Mouse (Mus musculus): ENCODE results near the gene Lingo3.

Lingo3 gene

DNA sequence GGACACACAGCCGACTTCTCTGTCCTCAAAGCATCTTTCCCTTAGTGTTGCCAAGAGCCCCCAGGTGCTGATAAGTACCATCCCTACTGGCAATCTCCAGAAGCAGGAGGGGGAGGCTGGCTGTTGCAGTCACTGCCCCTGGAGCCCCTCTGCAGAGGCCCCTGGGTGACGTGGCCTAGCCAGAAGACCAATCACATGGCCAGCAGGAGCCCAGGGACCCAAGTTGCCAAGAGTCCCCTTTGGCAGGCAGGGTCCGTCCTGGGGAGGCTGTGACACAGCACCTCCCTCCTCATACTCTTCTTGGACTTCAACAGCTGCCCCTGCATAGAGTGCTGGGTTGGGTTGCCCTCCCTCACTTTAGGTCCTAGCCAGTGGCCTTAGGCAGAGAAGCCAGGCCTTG lies 40.8 kb downstream of the Lingo3 start:
- DNase-seq (ENCODE audit: inconsistent age in 2 of 2, low spot score in 1 of 2), result no peak

DNA sequence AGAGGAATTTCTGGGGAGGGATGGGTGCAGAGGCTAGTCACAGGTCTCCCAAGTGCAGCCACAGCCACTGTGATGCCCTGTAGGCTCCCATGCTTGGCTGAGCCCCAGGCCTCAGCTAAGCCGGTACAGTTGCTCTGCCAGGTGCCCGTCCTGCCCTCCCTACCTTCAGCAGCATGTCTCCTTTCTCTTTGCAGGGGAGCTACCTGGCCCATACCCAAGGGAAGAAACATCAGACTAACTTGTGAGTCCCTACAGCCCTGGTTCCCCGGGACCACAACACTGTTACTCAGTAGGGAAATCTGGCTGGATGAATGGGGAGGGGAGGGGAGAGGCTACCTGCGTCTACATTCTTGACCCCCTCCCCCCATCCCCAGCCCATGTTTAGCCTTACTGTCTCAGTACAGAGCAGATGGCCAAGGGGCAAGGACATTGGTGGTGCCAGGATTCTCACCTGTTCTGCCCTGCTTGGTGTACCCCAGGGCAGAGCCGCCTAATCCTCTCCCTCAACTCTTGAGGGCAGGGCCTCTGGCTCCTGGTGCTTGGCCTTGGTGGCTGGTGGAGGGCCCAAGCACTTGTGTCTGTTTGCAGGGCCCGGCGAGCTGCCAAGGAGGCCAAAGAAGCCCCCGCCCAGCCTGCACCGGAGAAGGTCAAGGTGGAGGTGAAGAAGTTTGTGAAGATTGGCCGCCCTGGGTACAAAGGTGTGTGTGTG lies 41.5 kb downstream of the Lingo3 start:
- no peak for DNase-seq (ENCODE audit: inconsistent age in 2 of 2, low spot score in 1 of 2)

DNA sequence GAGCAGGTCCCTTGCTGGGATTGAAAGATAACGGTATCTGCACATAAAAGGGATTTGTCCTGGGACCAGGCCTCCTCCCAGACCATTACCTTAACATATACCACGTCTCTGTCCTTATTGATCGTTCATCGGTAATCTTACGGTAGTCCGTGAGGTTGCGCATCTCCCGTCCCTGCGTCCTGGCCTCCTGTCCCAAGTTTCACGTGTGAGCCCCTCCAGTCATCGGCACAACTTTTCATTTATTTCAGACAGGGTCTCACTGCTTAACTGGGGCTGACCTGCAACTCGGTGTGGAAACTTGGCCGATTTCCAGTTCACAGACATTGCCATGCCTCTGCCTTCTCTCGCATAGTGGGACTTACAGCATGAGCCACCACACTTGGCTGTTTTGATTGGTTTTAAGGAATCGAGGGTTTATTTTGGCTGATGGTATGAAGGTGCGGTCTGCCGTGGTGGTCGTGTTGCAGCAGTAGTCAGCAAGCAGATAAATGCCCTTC lies 44.7 kb downstream of the Lingo3 start:
- DNase-seq (ENCODE audit: inconsistent age in 2 of 2, low spot score in 1 of 2), result no peak

DNA sequence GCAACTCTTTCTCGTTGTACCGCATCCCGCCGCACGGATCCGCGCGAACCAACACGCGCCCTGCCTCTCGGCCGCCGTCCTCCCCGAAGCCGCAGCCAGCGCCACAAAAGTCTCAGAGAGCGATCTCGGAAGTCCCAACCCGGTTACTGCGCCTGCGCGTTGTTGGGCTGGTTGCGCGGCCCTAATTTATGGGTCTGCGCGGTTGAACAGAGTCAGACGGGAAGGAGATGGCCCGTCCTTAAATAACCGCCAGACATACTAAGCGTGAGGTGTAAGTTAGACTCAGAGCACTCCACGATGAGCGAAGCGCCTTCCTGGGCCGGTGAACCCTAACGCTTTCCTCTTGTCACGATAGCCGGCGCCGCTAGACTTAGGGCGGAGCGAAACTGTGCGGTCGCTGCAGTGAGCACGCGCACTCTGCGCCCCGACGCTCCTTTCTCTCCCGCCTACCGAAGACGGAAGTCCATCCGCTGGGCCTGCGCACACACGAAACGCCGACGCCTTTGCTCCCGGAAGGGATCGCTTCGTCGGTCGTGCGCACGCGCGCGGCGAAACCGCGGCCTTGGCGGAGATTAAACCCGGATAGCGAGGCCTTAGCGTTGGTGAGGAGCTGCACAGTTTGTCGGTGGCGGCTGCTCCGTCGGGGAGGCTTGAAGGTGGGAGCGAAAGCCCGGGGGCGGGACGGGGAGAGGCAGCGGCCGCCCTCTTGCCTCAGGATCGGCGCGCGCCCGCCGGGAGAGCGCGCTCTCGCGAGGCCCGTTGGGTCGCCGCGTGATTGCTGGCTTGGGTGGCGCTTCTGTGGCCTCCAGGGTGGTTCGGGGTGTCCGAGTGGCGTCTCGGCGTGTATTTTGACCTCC lies 45.5 kb downstream of the Lingo3 start, which contains the start of the genes Sf3a2 and Plekhj1:
TSS of gene Sf3a2 (plus strand) at position 49 of the 857 bp plus-strand sequence.
TSS of gene Plekhj1 (minus strand) at position 477 of the 857 bp plus-strand sequence.
- peak; percentile 97 to 99 for DNase-seq (ENCODE audit: inconsistent age in 2 of 2, low spot score in 1 of 2)

DNA sequence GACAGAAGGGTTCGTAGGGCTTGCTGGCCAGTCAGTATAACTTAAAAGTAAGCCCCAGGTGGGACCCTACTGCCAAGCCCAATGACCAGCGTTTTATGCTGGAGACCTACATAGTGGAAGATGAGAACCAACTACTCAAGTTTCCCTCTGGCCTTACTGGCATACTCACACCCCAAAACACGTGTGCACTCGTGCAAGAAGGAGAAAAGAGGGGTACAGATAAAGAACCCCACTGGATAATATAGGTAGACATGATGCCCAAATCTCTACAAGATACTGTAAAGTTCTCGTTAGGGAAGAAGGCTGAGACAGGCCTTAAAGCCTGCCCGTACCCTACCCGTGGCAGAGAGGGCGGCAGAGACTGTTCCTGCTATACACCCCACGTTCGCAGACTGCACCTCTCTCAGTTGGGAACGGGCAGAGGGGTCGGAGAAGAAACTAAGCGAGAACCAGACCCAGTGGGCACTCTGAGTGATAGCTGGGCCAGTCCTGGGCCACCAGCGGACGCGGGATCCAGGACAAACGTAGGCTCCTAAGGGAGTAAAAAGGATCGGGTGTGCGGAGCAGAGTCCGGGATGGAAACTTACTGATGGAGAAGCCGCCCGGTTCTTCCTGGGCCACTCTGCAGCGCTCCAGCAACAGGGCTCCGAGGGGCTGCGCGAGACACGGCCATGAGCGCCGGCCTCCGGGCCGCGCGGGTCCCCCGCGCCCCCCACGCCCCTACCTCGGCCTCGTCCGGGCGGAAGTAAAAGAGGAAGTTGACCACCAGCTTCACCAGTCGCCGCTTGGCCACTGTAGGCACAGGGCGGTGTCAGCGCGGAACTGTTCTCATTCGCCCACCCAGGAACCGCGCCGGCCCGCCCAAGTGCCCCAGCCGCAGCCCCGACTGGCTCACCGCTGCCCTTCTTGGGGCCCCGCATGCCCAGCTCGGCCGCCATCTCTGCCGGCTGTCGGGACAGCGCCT lies 46.4 kb downstream of the Lingo3 start:
- no peak for DNase-seq (ENCODE audit: inconsistent age in 2 of 2, low spot score in 1 of 2)

DNA sequence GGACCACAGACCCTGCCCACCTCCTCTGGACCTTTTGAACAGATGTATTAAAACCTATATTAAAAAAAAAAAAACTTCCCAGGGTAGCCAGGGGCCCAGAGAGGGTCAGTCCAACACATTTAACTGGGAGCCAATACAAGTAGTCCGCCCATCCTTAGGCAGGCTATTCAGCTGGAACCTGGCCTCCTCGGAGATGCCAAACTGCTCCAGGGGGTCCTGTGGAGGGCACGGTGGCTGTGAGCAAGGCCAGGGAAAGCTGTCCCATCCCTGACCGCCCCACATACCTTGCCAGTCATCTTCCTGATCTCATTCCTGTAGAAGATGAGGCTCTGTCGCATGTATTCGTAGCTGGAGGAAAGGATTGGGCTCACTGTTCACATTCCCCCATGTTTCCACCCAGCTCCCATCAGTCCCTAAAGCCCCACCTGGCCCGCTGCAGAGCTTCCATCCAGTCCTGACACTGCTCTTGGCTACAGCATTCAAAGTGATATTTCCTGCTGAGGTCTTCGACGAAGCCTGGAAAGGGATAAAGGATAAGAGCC lies 47.5 kb downstream of the Lingo3 start:
- no peak for DNase-seq (ENCODE audit: inconsistent age in 2 of 2, low spot score in 1 of 2)

DNA sequence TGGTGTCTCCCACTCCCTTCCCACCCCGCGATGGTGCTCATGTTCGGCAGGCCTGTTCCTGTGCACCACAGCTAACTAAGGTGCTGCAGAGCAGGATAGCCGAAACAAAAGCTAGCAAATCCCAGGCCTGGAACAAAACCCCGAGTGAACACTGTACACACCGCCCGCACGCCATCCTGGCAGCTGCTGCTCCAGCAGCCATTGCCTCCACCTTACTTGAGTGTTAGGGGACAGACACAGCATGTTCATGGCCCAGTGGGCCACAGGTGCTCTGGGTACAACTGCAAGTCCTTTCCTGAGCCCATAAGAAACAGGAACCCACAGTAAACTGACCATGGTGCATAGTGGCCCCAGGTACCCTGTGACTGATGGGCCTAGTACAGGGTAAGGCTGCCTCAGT lies 49.1 kb downstream of the Lingo3 start:
- DNase-seq (ENCODE audit: inconsistent age in 2 of 2, low spot score in 1 of 2), result no peak

DNA sequence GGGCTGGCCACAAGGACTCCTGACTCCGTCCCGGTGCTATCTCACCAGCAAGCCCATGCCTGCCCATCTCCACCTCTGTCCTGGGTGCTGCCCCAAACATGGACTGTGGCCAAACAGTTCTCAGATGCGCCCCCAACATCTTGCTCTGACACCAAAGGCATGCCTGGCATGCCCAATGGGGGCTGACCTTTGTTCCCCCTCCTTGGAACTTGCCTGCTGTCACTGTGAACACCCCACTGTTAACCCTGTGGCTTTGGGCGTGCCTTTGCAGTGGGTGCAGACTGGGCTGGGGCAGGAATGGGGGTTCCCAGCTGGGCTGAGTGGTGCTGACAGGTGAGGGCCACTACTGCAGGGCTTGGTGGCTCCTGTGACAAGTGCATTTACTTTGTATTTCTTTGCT lies 50.0 kb downstream of the Lingo3 start:
- DNase-seq (ENCODE audit: inconsistent age in 2 of 2, low spot score in 1 of 2), result no peak

DNA sequence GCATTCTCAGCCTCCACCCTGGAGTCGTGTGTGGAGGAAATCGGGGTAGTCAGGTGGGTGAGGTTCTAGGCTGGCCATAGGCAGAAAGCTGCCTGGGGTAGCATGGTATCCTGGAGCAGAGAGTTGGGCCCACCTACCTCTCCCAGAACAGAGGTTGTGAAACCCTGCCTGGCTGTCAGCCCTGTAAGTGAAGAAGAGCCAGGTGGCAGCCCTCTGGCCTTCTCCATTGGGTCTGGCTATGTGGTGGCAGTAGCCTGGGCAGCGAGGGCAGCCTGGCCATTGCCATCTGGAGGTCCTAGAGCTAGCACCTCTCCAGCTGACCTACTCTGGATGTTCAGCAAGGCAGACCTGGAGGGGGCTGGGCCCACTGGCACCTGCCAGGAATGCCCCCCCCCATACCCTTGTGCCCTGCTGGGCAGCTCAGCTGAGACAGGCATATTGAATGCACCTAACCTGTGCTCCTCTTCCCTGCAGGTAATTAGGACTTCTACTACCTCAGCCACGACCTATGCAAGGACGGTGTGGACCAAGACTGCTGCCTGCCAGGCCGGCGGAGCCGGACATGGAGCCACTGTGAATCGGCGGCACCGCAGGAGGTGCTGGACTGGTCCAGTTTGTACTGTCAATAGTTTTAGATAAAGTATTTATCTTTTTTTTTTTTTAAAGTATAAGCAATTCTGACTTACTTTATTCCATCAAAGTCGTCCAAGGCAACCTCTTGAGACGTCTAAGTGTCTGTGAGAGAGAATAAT lies 50.6 kb downstream of the Lingo3 start:
- no peak for DNase-seq (ENCODE audit: inconsistent age in 2 of 2, low spot score in 1 of 2)

DNA sequence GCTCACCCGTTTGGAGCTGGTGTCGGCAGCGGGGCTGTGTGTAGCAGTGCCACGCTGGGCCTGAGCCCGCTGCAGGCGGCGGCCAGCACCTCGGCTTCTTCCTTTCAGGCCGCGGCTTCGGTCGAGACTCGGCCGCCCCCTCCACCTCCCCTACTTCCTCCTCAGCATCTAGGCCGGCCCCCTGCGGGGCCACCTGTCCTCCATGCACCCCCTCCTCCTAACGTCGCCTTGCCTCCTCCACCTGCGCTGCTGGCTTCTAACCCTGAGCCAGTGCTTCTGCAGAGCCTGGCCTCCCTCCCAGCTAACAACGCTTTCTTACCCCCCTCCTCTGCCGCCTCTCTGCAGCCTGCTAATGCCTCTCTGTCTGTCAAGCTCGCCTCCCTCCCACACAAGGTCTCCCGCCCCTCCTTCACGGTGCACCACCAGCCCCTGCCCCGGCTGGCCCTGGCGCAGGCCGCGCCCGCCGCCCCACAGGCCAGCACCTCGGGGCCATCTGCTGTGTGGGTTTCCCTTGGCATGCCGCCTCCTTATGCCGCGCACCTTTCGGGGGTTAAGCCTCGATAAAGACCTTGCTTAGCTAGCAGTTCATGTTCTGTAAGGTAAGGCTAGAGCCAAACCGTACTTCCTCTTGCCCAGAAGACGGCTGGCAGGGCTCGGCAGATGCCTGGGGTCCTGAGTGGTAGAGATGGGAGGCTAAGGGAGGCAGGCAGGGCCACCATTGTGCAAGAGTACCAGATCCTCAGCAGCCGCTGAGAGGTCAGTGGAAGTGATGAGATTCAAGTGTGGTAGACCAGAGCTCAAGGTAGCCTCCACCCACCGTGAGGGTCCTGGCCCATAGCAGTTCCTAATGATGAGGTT lies 51.4 kb downstream of the Lingo3 start:
- peak in 1 of 2 experiments; percentile 51 for DNase-seq (ENCODE audit: inconsistent age in 2 of 2, low spot score in 1 of 2)

DNA sequence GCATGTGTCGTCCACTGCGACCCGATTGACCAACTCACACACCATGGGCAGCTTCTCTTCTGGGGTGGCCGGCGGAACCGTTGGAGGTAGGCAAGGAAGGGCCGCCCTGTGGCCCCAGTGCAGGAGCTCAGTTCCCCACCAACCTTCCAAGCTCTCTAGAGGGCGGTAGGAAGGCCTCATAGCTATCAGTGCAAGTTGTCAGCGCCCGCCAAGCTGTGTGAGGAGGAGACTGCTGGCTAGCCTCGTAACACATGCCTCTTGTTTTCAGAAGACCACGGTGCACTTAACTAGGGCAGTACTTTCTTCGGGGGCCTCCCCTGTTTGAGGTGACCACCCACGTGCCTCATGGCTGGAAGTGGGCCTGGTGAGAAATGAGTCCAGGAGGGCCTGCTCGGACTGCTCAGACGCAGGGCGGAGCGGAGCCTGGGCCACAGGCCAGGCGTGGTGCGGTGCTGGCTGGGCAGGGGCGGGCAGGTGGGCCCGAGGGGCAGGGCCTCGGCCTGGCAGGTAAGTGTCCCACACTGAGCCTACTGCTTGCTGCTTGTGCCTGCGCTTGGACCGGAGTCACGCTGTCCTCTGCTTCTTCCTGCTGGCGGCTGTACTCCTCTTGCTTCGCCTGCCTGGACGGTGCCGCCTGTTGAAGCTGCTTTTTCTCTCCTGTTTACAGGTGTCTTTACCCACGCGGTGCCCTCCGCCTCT lies 52.2 kb downstream of the Lingo3 start:
- no peak for DNase-seq (ENCODE audit: inconsistent age in 2 of 2, low spot score in 1 of 2)

DNA sequence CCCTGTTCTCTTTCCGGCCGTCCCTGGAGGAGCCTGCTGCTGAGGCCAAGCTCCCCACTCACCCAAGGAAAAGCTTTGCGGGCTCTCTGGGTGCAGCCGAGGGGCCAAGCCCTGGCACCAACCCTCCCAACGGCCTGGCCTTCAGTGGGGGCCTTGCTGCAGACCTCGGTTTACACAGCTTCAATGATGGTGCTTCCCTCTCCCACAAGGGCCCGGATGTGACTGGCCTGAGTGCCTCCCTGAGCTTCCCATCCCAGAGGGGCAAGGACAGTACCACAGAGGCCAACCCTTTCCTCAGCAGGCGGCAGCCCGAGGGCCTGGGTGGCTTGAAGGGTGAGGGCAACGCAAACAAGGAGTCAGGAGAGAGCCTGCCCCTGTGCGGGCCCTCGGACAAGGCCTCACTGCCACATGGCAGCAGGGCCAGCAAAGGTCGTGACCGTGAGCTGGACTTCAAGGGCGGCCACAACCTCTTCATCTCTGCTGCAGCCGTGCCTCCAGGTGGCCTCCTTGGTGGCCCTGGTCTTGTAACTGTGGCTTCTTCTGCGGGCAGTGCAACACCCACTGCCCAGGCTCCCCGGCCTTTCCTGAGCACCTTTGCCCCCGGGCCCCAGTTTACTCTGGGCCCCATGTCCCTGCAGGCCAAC lies 53.0 kb downstream of the Lingo3 start:
- DNase-seq (ENCODE audit: inconsistent age in 2 of 2, low spot score in 1 of 2), result peak in 1 of 2 experiments; percentile 84

DNA sequence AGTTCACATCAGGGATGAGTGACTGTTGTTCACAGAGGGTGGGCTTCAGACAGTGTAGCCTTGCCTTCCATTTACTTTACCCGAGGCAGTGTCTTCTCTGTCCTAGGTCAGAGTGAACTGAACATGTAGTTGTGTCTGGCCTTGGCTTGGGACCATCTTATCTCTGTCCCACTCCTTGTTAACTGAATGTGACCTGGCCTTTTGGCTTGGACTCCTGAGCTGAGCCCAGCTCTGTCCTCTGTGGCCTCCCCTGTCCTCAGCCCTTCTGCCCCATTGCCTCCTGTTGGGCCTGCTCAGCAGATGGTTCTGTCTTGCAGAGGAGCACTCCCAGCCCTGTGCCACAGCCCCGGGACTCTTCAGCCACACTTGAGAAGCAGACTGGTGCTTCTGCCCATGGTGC lies 56.3 kb downstream of the Lingo3 start:
- DNase-seq (ENCODE audit: inconsistent age in 2 of 2, low spot score in 1 of 2), result peak in 1 of 2 experiments; percentile 56

DNA sequence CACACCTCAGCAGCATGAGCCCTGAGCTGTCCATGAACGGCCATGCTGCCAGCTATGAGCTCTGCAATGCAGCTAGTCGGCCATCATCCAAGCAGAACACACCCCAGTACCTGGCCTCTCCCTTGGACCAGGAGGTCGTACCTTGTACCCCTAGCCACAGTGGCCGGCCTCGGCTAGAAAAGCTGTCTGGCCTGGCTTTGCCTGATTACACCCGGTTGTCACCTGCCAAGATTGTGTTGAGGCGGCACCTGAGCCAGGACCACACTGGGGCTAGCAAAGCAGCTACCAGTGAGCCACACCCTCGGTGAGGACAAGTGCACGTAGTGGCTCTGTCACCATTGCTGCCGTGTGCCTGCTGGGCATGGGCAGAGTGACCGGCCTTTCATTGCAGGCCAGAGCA lies 57.9 kb downstream of the Lingo3 start:
- no peak for DNase-seq (ENCODE audit: inconsistent age in 2 of 2, low spot score in 1 of 2)

DNA sequence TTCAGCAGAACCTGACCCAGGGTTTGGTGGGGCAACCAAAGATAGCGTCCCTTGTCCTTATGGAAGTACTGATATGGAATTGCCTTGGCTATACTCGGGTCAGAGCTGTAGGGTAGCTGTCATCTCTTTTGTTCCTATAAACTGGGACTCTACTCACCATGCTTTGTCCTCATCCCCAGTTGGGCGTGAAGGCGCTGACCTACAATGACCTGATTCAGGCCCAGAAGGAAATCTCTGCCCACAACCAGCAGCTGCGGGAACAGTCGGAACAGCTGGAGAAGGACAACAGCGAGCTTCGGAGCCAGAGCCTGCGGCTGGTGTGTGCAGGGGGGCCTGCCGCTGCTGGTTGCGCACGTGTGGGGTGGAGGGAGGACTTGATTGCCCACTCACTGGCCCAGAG lies 59.0 kb downstream of the Lingo3 start:
- no peak for DNase-seq (ENCODE audit: inconsistent age in 2 of 2, low spot score in 1 of 2)

DNA sequence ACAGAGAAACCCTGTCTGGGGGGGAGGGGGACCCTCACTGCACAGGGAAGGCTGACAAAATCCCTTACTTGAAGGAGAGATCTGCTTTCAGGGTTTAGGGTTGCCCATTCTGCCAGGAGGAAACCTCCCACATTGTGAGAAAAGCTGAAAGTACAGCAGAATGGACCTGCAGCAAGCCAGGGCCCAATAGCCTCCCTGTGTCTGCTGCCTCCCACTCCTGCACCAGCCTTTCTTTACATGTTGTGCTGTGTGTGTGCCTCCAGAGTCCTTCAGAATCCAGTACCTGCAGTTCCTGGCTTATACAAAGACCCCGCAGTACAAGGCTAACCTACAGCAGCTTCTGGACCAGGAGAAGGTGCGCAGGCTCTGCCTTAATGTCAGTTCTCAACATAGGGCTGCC lies 59.5 kb downstream of the Lingo3 start:
- DNase-seq (ENCODE audit: inconsistent age in 2 of 2, low spot score in 1 of 2), result no peak

Measured in adrenal gland, adult (tissue).